Mouse (Mus musculus) thymus, adult 18-20 months (tissue): ENCODE data around the gene Pdpn.

Experiments used
- DNase-seq, 2 experiments: peaks; one replicate each; pipeline ENCODE4 v3.0.0; 2022; ENCODE audit warnings: mixed read lengths in 2 of 2

Pdpn gene

GRCm38 (mm10) chr4:143239117-143239516 lies 60.2 kb downstream of the Pdpn start:
- DNase-seq = no peak

- no peak for DNase-seq
Observed at GRCm38 (mm10) chr4:143238241-143239031, 60.9 kb downstream of the Pdpn start.

- no peak for DNase-seq
Observed at GRCm38 (mm10) chr4:143231790-143232422, 67.5 kb downstream of the Pdpn start.

GRCm38 (mm10) chr4:143231110-143231509 lies 68.3 kb downstream of the Pdpn start:
- DNase-seq = no peak

GRCm38 (mm10) chr4:143227976-143228375 lies 71.4 kb downstream of the Pdpn start:
- DNase-seq = no peak

- no peak for DNase-seq
Observed at GRCm38 (mm10) chr4:143225886-143226285, 73.5 kb downstream of the Pdpn start.

- peak in 1 of 2 experiments; percentile 28 for DNase-seq
Observed at GRCm38 (mm10) chr4:143219316-143219751, 80.0 kb downstream of the Pdpn start.

- DNase-seq = no peak
Observed at GRCm38 (mm10) chr4:143218858-143219257, 80.5 kb downstream of the Pdpn start.
